Mouse (Mus musculus) forebrain, postnatal 0 days (tissue): ENCODE data around the gene Wdr25. TPM values are rescaled to one million over a fixed set of nuclear protein-coding genes. Genes with fewer than 3 reads are reported as not detected.

Experiments
- ATAC-seq: fragments of 200-750 bp; cut with Nextera tagmentation; 2 replicates; pipeline ENCODE4 v1.8.0; 2017; ENCODE audit warnings: mild to moderate bottlenecking, moderate library complexity
- DNase-seq: peaks from one replicate; pipeline ENCODE4 v3.0.0-alpha.2; 2015
- H3K27ac ChIP-seq: fragments of 300-500 bp; sonication (generic); 2 replicates; pipeline ENCODE4 v1.5.1; 2014; ENCODE audit warnings: low read depth, mild to moderate bottlenecking, antibody characterized with exemption, low read length, moderate library complexity, mixed read lengths
- H3K27me3 ChIP-seq: fragments of 300-500 bp; sonication (generic); 2 replicates; pipeline ENCODE4 v1.6.1; 2014; ENCODE audit warnings: mild to moderate bottlenecking, low read length, mixed read lengths; ENCODE audit not compliant: insufficient read depth
- H3K36me3 ChIP-seq: fragments of 300-500 bp; sonication (generic); 2 replicates; pipeline ENCODE4 v1.6.1; 2014; ENCODE audit warnings: mild to moderate bottlenecking, moderate library complexity; ENCODE audit not compliant: insufficient read depth
- H3K4me1 ChIP-seq: fragments of 300-500 bp; sonication (generic); 2 replicates; pipeline ENCODE4 v1.6.1; 2014; ENCODE audit warnings: antibody characterized with exemption; ENCODE audit not compliant: insufficient read depth
- H3K4me2 ChIP-seq: fragments of 300-500 bp; sonication (generic); 2 replicates; pipeline ENCODE4 v1.6.1; 2014; ENCODE audit warnings: low read depth, mild to moderate bottlenecking, moderate library complexity
- H3K4me3 ChIP-seq: fragments of 300-500 bp; sonication (generic); 2 replicates; pipeline ENCODE4 v1.5.1; 2014; ENCODE audit warnings: low read depth, low read length, mixed read lengths
- H3K9ac ChIP-seq: fragments of 300-500 bp; sonication (generic); 2 replicates; pipeline ENCODE4 v1.6.1; 2014; ENCODE audit warnings: mild to moderate bottlenecking
- H3K9me3 ChIP-seq: fragments of 300-500 bp; sonication (generic); 2 replicates; pipeline ENCODE4 v1.6.1; 2016; ENCODE audit warnings: low read length
- CTCF ChIP-seq: sonication (generic); IDR thresholded peaks from 2 replicates; pipeline ENCODE4 v1.5.1; 2016; ENCODE audit warnings: antibody characterized with exemption, control low read depth, low read depth
- WGBS: fragments of 180-500 bp; shearing (Covaris S2); extraction: QIAGEN DNeasy Blood & Tissue Kit; methylation state at CpG from one replicate; pipeline ENCODE4 v1.1.7; 2014; 5-methylcytosine and 5-hydroxymethylcytosine counted together
- polyA plus RNA-seq: library from polyadenylated mRNA; unstranded; fragments of >200 nt; fragmentation: Nextera tagmentation; extraction: Ambion mirVana; gene quantifications from 2 replicates; pipeline ENCODE4 v1.2.1, GENCODE M21; 2015
- total RNA-seq: library from RNA; depleted of rRNA; stranded (reverse); fragments of >200 nt; gene quantifications from 2 replicates; pipeline ENCODE4 v1.2.3, GENCODE M21; 2014

The Wdr25 gene
- total and polyA plus RNA-seq, 2 experiments from 2014 or later = 5.3 to 6.2 TPM

DNA sequence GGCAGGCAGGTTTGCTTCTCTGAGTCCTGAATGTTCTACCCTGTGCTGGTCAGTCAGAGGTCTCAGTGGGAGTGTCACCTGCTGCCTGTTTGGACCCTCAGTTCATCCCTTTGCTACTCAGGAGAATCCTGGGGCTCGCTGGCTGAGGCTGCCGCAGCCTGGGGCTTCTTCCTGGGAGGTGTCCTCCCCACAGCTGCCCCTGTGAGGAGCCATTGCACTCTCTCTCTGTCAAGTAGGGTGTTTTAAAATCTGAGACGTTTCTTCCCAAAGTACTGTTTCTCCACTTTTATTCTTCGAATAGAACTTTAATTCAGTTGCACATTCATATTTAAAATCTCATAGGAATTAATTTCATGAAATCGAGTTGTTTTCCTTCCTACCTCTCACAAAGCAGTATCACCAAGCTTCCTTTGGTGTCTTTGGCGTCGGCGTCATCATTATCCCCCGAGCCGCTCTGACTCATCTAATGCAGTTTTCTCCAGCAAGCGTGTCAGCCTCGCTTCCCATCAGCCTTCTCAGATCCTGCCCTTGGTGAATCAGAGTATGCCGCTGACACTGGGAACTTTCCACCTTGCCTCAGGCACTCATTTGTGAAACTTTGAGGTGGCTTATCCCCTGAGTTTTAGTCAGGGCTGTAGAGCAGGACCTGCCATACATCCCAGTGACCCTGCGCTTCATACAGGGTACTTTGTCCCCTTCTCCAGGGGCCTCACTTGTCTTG, 48.9 kb downstream of the Wdr25 start:
- H3K9ac ChIP-seq = no peak overlapping the region
- DNase-seq (no peak), ATAC-seq (no peak)
- H3K36me3 ChIP-seq = no peaks in the 10 kb centered on the region
- no peaks in the 10 kb centered on the region for H3K9me3 ChIP-seq
- H3K4me2 ChIP-seq = no peak overlapping the region
- no peak overlapping the region for H3K27ac ChIP-seq
- H3K4me1 ChIP-seq = no peaks in the 10 kb centered on the region
- no peak overlapping the region for H3K4me3 ChIP-seq
- TF ChIP-seq CTCF = no peak
- 84% methylated on average over 14 of the region's 14 CpGs for WGBS
- no peaks in the 10 kb centered on the region for H3K27me3 ChIP-seq

DNA sequence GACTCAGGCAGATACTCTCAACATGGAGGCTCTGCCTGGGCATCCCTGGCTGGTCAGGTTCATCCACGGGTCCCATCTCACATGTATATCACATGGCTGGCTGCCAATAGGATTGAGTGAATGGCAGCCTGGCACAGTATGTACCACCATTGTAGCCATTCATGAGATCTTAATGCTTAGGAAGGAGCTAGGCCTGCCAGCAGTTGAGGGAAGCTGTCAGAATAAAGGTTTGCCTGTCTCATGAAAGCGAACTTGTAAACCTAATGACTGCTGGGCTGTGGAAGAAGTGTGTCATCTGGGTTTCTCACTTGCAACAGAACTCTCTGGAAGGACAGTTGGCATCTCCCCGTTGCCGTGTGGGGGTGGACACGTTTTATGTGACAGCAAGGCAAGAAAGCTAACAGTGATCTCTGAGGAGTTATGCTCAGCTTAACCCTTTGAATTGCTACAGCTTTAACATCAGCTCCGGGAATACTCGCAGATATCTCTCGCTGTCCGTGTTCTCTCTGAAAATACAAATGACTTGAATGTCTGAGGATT, 59.6 kb downstream of the Wdr25 start:
- no peaks in the 10 kb centered on the region for H3K9me3 ChIP-seq
- TF ChIP-seq CTCF = no peak
- H3K27me3 ChIP-seq = no peaks in the 10 kb centered on the region
- H3K27ac ChIP-seq = no peak overlapping the region
- H3K4me3 ChIP-seq = no peak overlapping the region
- 44% methylated on average over 9 of the region's 9 CpGs for WGBS
- no peaks in the 10 kb centered on the region for H3K36me3 ChIP-seq
- no peak overlapping the region for H3K4me2 ChIP-seq
- no peak overlapping the region for H3K9ac ChIP-seq
- DNase-seq = peak; percentile 15
- no peaks in the 10 kb centered on the region for H3K4me1 ChIP-seq
- ATAC-seq = peak; percentile 36; the same call in 1 of the 2 replicates

DNA sequence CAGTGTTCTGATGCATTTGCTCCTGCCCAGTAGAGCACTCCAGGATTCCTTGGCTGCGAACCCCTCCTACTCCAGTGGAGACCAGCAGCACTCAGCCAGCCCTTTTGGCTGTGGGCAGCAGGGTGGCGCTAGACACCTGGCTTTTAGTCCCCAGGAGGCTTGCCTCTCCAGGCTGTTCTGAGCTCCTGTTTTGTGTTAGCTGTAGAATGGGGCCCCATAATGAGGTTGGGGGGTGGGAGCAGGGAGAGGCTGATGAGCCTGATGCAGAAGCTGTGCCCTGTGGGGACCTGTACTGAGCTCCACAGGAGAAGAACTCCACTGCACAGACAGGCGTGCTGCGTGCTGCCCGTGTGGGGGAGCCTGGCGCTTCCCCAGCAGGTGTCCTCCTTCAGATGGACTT, 60.4 kb downstream of the Wdr25 start:
- 10% methylated on average over 6 of the region's 6 CpGs for WGBS
- peak; percentile 67 for ATAC-seq
- H3K9ac ChIP-seq = no peak overlapping the region

DNA sequence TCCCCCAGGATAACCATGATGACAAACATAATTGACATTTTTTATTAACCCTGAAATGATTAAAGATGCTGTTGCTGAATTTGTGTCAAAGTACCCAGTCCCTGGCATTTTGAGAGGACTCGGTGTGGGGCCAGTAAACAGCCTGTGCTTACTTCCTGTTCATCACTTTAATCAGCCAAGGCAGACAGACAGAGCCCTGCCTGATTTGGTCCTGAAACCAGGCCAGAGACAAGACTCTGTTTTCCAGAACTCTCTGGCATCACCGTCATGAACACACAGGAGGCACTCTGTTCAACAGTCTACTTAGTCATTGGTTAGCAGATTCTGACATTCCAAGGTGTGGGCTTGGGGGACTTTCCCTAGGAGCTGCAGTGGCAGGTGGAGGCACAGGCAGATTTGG, 61.0 kb downstream of the Wdr25 start:
- Histone ChIP-seq H3K27me3 (no peaks in the 10 kb centered on the region), H3K9me3 (no peaks in the 10 kb centered on the region), H3K4me2 (no peak overlapping the region), H3K36me3 (no peaks in the 10 kb centered on the region), H3K4me3 (no peak overlapping the region), H3K27ac (no peak overlapping the region), H3K9ac (no peak overlapping the region), H3K4me1 (peaks cover 6% of the 10 kb centered on the region; the same call in 1 of the 2 replicates)
- 24% methylated on average over 2 of the region's 2 CpGs for WGBS
- peak; percentile 13 for DNase-seq
- ATAC-seq = no peak
- TF ChIP-seq CTCF = no peak

More for the DNA sequence above, 60.4 kb downstream of the Wdr25 start:
- TF ChIP-seq CTCF = peak; percentile 62
- Histone ChIP-seq H3K9me3 (no peaks in the 10 kb centered on the region), H3K4me3 (no peak overlapping the region), H3K4me1 (peaks cover 5% of the 10 kb centered on the region; the same call in 1 of the 2 replicates), H3K27ac (no peak overlapping the region), H3K4me2 (no peak overlapping the region), H3K27me3 (no peaks in the 10 kb centered on the region), H3K36me3 (no peaks in the 10 kb centered on the region)
- peak; percentile 57 for DNase-seq

DNA sequence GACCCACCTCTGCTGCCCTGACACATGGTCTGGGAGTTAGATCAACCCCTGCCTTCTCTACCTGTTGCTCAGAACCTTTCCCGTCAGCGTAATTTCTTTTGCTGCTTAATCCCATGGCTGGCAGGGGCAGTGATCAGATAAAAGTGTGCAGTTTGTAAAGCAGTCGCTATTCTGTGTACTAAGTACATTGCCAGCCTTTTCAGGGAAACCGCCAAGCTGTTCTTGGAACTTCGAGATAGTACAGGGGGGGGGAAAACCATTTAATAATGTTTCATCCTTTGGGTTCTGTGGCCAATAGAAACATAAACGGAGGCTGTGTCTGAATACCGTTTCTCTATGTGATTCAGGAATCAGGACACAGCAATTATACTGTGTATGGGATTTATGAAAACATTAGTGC, 65.1 kb downstream of the Wdr25 start:
- H3K36me3 ChIP-seq = no peaks in the 10 kb centered on the region
- no peak overlapping the region for H3K27ac ChIP-seq
- H3K9ac ChIP-seq = no peak overlapping the region
- H3K4me2 ChIP-seq = peak overlapping the region; percentile 53
- H3K4me3 ChIP-seq = no peak overlapping the region
- no peak for ATAC-seq
- no peaks in the 10 kb centered on the region; the same call in 1 of the 2 replicates for H3K27me3 ChIP-seq
- WGBS = 28% methylated on average over 7 of the region's 7 CpGs
- peaks cover 14% of the 10 kb centered on the region for H3K4me1 ChIP-seq
- no peaks in the 10 kb centered on the region for H3K9me3 ChIP-seq
- no peak for TF ChIP-seq CTCF
- no peak for DNase-seq

DNA sequence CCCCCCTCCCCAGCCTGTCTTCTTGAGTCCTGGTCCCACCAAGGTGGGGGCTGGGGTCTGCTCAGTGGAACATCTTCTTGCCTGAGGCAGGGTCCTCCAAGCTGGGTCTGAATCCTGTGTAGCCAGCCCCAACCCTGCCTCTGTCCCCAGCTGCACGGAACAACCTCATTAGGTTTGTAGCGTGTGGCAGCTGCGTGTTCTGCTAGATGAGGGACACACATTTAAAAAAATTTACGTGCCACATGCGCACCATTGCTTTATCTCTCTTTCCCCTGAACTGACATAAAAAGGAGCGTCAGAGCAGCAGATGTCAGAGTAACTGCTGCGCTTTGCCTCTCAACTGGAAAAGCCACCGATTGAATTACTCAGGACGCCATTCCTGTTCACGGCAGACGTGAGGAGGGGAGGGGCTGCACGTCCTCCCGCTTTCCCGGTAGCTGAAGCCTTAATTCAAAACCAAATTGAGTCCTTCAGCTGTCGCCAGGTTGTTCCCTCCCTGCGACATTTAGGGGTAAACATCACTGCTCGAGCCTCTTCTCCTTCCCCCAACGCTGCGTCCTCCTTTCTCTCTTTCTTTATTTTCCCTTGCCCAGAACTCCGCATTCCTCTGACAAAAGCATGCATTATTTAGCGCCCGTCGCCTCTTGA, 65.7 kb downstream of the Wdr25 start:
- Histone ChIP-seq H3K36me3 (no peaks in the 10 kb centered on the region), H3K27ac (no peak overlapping the region), H3K4me2 (peak overlapping the region; percentile 53), H3K4me1 (peaks cover 14% of the 10 kb centered on the region), H3K4me3 (peak overlapping the region; percentile 25), H3K9me3 (no peaks in the 10 kb centered on the region), H3K27me3 (no peaks in the 10 kb centered on the region; the same call in 1 of the 2 replicates), H3K9ac (peak overlapping the region; percentile 19; the same call in 1 of the 2 replicates)
- ATAC-seq (peak; percentile 71), DNase-seq (peak; percentile 64)
- 3% methylated on average over 23 of the region's 23 CpGs for WGBS
- no peak for TF ChIP-seq CTCF

DNA sequence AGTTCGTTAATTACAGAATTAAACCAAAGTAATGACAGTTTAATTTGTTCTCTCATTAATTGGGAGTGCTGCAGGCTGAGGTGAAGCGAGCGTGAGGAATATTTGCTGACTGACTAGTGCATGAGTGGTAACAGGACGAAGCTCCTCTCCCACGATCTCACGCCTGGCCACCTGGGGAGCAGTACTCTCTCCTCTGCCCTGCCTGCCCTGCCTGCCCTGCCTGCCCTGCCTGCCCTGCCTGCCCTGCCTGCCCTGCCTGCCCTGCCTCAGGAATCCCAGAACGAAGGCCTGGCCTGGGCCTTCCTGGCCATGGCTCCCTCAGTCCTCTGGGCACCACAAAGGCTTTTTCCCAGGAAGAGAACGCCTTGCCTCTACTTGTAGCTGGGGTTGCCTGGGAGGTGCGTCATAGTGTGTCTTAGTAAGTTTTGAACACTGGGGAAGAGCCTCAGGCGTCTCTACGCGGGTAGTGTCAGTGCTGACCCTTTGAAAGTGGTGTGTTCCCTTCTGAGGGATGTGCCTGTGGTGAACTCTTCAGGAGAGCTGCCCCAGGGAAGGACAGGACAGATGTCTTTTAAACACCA, 66.3 kb downstream of the Wdr25 start:
- H3K9ac ChIP-seq = peak overlapping the region; percentile 19; the same call in 1 of the 2 replicates
- DNase-seq (no peak), ATAC-seq (peak; percentile 57)
- no peaks in the 10 kb centered on the region for H3K36me3 ChIP-seq
- no peaks in the 10 kb centered on the region; the same call in 1 of the 2 replicates for H3K27me3 ChIP-seq
- no peak overlapping the region for H3K27ac ChIP-seq
- peaks cover 14% of the 10 kb centered on the region for H3K4me1 ChIP-seq
- H3K4me3 ChIP-seq = peak overlapping the region; percentile 25; the same call in 1 of the 2 replicates
- peak overlapping the region; percentile 53 for H3K4me2 ChIP-seq
- WGBS = 16% methylated on average over 12 of the region's 12 CpGs
- H3K9me3 ChIP-seq = no peaks in the 10 kb centered on the region
- no peak for TF ChIP-seq CTCF
